Mouse (Mus musculus) cerebellum, adult 2 months (tissue): ENCODE data around the gene Slc3a1.

Experiments used
- CTCF ChIP-seq: fragments of 200-500 bp; IDR thresholded peaks from 2 replicates; pipeline ENCODE4 v1.5.1; 2011; ENCODE audit warnings: low read depth, mild to moderate bottlenecking, control low read depth, low read length, moderate library complexity, borderline replicate concordance; ENCODE audit not compliant: insufficient read depth
- POLR2A ChIP-seq: fragments of 200-500 bp; IDR thresholded peaks from 2 replicates; pipeline ENCODE4 v1.6.1; 2011; ENCODE audit warnings: low read length, control low read depth, borderline replicate concordance; ENCODE audit not compliant: insufficient read depth

GRCm38 (mm10) chr17:85088401-85088800 is 60.2 kb downstream of the Slc3a1 start:
- TF ChIP-seq CTCF: no peak
- no peak for TF ChIP-seq POLR2A
